ENCODE assay signal across 8 mouse cellular contexts in the genomic region with DNA sequence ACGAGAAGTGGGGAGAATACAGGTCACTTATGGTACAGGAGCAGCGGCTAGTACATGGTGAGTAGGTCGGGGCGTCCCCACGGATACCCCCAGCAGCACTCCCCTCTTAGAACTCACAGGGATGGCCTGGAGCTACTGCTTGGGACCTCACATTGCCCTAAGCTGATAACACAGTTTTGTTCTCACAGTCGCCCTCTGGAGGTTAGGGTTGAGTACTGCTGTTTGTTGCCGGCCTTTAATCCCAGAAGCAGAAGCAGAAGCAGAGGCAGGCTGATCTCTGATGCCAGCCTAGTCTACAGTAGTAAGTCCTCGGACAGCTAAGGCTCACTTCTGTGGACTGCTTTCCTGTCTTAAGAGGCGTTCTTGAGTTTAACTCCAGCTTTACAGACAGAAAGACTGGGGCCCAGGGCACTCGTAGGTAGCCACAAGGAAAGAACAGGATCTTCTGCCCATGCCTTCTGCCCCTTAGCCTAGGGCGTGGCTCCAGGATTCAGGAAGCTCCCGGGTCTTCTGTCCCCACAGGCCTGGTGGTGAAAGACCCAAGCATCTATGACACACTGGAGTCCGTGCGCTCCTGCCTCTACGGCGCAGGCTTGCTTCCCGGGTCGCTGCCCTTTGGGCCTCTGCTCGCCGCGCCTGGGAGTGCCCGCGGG. TPM values are rescaled to one million over a fixed set of nuclear protein-coding genes. Genes with fewer than 3 reads are reported as not detected.
DNase-seq lines count a peak whose midpoint lies in the region; ATAC-seq and TF ChIP-seq lines count a peak whose summit lies in the region.

No protein-coding gene starts in this region.

- no peak overlapping the region for H3K9ac ChIP-seq in MEL (ENCODE audit: control insufficient read depth, low read depth, low read length, poor library complexity, severe bottlenecking)
- H3K9ac ChIP-seq in heart, embryonic 11.5 days (ENCODE audit: low read depth, low read length) = peak overlapping the region; percentile 67
- H3K9ac ChIP-seq in midbrain, embryonic 13.5 days (replicated peaks) = peak overlapping the region; percentile 36; the same call in 1 of the 2 replicates

- H3K4me2 ChIP-seq in heart, embryonic 11.5 days = peak overlapping the region; percentile 65
- peak overlapping the region; percentile 45 for H3K4me2 ChIP-seq in midbrain, embryonic 13.5 days (replicated peaks)

- no peaks in the 10 kb centered on the region for H3K4me1 ChIP-seq in MEL (ENCODE audit: control insufficient read depth in 1 of 2, insufficient read depth in 2 of 2, low read length in 2 of 2)
- peaks cover 11% of the 10 kb centered on the region for H3K4me1 ChIP-seq in heart, embryonic 11.5 days (ENCODE audit: control insufficient read depth, insufficient read depth, low read length)
- peaks cover 18% of the 10 kb centered on the region for H3K4me1 ChIP-seq in midbrain, embryonic 13.5 days (replicated peaks)

- H3K4me3 ChIP-seq in MEL (ENCODE audit: control insufficient read depth in 1 of 2, insufficient read depth in 1 of 2, low read depth in 2 of 2, low read length in 2 of 2) = no peak overlapping the region
- peak overlapping the region; percentile 27 for H3K4me3 ChIP-seq in heart, embryonic 11.5 days (ENCODE audit: low read depth, low read length)
- H3K4me3 ChIP-seq in midbrain, embryonic 13.5 days (replicated peaks) = peak overlapping the region; percentile 24

- peak; percentile 51 to 68 (median 67) for TF ChIP-seq CTCF in MEL (IDR thresholded peaks at IDR 0.05 in 2 of 3, conservative IDR thresholded peaks at IDR 0.05 in 1 of 3; ENCODE audit: control insufficient read depth in 1 of 3, insufficient read depth in 1 of 3, low read depth in 2 of 3, low read length in 3 of 3, poor library complexity in 1 of 3, severe bottlenecking in 1 of 3)

- no peaks in the 10 kb centered on the region for H3K27me3 ChIP-seq in MEL (ENCODE audit: control insufficient read depth in 1 of 2, insufficient read depth in 2 of 2, low read length in 2 of 2)
- peaks cover 6% of the 10 kb centered on the region; the same call in 1 of the 2 replicates for H3K27me3 ChIP-seq in heart, embryonic 11.5 days (ENCODE audit: control insufficient read depth, insufficient read depth, low read length)
- H3K27me3 ChIP-seq in midbrain, embryonic 13.5 days = peaks cover 5% of the 10 kb centered on the region; the same call in 1 of the 2 replicates

- H3K27ac ChIP-seq in MEL (ENCODE audit: control insufficient read depth, low read depth, low read length) = no peak overlapping the region
- no peak overlapping the region for H3K27ac ChIP-seq in heart, embryonic 11.5 days (ENCODE audit: low read depth, low read length)
- H3K27ac ChIP-seq in midbrain, embryonic 13.5 days = no peak overlapping the region

- TF ChIP-seq EP300 in MEL (IDR thresholded peaks at IDR 0.05; ENCODE audit: low read depth in 1 of 2, low read length in 2 of 2) = no peak

- no peaks in the 10 kb centered on the region for H3K79me2 ChIP-seq in MEL (ENCODE audit: control insufficient read depth, insufficient read depth, low read length, poor library complexity)

- no peaks in the 10 kb centered on the region for H3K36me3 ChIP-seq in MEL (ENCODE audit: control insufficient read depth in 1 of 2, insufficient read depth in 2 of 2, low read length in 2 of 2)
- H3K36me3 ChIP-seq in heart, embryonic 11.5 days (ENCODE audit: control insufficient read depth, insufficient read depth, low read length) = peaks cover 11% of the 10 kb centered on the region
- peaks cover 20% of the 10 kb centered on the region for H3K36me3 ChIP-seq in midbrain, embryonic 13.5 days

- TF ChIP-seq RAD21 in MEL (IDR thresholded peaks at IDR 0.05; ENCODE audit: low read depth, low read length) = no peak; the same call in 1 of the 2 replicates

- TF ChIP-seq POLR2A in MEL (IDR thresholded peaks at IDR 0.05; ENCODE audit: control insufficient read depth in 1 of 2, insufficient read depth in 1 of 2, low read depth in 1 of 2, low read length in 2 of 2, poor library complexity in 1 of 2) = no peak

- DNase-seq in cerebellum, adult 11-12 months = peak; percentile 33
- no peak for DNase-seq in cerebellum, postnatal 36 days
- peak; percentile 69 for DNase-seq in MEL (ENCODE audit: low read depth, low spot score)
- peak; percentile 48 for DNase-seq in kidney, postnatal 10 days
- no peak for DNase-seq in urinary bladder, adult 2 months (ENCODE audit: low spot score)
- DNase-seq in right cerebral cortex, adult 18-20 months = no peak

- WGBS in heart, embryonic 11.5 days (ENCODE audit: insufficient replicate concordance) = 67% methylated on average over 23 of the region's 23 CpGs
- WGBS in midbrain, embryonic 13.5 days = 79% methylated on average over 23 of the region's 23 CpGs

- no peak for ATAC-seq in heart, embryonic 11.5 days (replicated peaks; ENCODE audit: insufficient number of reproducible peaks, low FRiP score, low TSS enrichment)
- ATAC-seq in midbrain, embryonic 13.5 days = no peak

- no peaks in the 10 kb centered on the region for H3K9me3 ChIP-seq in MEL (replicated peaks; ENCODE audit: insufficient read depth, low read length)
- H3K9me3 ChIP-seq in heart, embryonic 11.5 days (replicated peaks; ENCODE audit: control insufficient read depth, low read length) = no peaks in the 10 kb centered on the region
- H3K9me3 ChIP-seq in midbrain, embryonic 13.5 days = no peaks in the 10 kb centered on the region

TF ChIP-seq in MEL, 35 proteins besides CTCF, POLR2A, EP300 and RAD21:
- TF ChIP-seq SMC3 (IDR thresholded peaks at IDR 0.05; ENCODE audit: low read depth, low read length) (peak; percentile 55), POLR2AphosphoS5 (IDR thresholded peaks at IDR 0.05; ENCODE audit: borderline replicate concordance, low read depth, low read length) (no peak)

RNA-seq across cellular contexts. Expression of a gene that starts 7.1 kb away (rescaled TPM):
- 3.7 and 4.1 TPM in 2 replicates for total RNA-seq in MEL (2012; rRNA removed)
- polyA plus RNA-seq in MEL (2012; ENCODE audit: insufficient read depth in 1 of 2, insufficient read length in 2 of 2, low read depth in 1 of 2, low replicate concordance in 2 of 2, missing spikeins in 1 of 2) = 1 to 10 TPM in 1 of 2 experiments, not detected in 1; 6.3 TPM
- 4.1 TPM in 2 replicates for polyA plus RNA-seq in heart, embryonic 11.5 days (2014; fragmentation: Nextera tagmentation; extraction: Ambion mirVana)
- 1.7 and 2.4 TPM in 2 replicates for polyA plus RNA-seq in midbrain, embryonic 13.5 days (2015; fragmentation: Nextera tagmentation; extraction: Ambion mirVana)
- polyA plus RNA-seq in urinary bladder, adult 2 months (2012; rRNA removed) = 8.7 and 9.7 TPM in 2 replicates

RNA-seq across cellular contexts. Expression of a gene that starts 22.9 kb away (rescaled TPM):
- total RNA-seq in MEL (2012; rRNA removed) = 1.7 and 2.0 TPM in 2 replicates
- polyA plus RNA-seq in MEL (2012; ENCODE audit: insufficient read depth in 1 of 2, insufficient read length in 2 of 2, low read depth in 1 of 2, low replicate concordance in 2 of 2, missing spikeins in 1 of 2) = 10 to 100 TPM in 1 of 2 experiments, not detected in 1; 12.8 TPM
- 7.5 and 8.1 TPM in 2 replicates for polyA plus RNA-seq in heart, embryonic 11.5 days (2014; fragmentation: Nextera tagmentation; extraction: Ambion mirVana)
- 2.8 and 3.1 TPM in 2 replicates for polyA plus RNA-seq in midbrain, embryonic 13.5 days (2015; fragmentation: Nextera tagmentation; extraction: Ambion mirVana)
- 11.7 and 12.4 TPM in 2 replicates for polyA plus RNA-seq in urinary bladder, adult 2 months (2012; rRNA removed)

RNA-seq across cellular contexts. Expression of a gene that starts 53.0 kb away (rescaled TPM):
- total RNA-seq in MEL (2012; rRNA removed) = 75.5 and 90.3 TPM in 2 replicates
- 10 to 100 TPM in 1 of 2 experiments, not detected in 1; 75.2 TPM for polyA plus RNA-seq in MEL (2012; ENCODE audit: insufficient read depth in 1 of 2, insufficient read length in 2 of 2, low read depth in 1 of 2, low replicate concordance in 2 of 2, missing spikeins in 1 of 2)
- 49.4 and 50.1 TPM in 2 replicates for polyA plus RNA-seq in heart, embryonic 11.5 days (2014; fragmentation: Nextera tagmentation; extraction: Ambion mirVana)
- polyA plus RNA-seq in midbrain, embryonic 13.5 days (2015; fragmentation: Nextera tagmentation; extraction: Ambion mirVana) = 79.1 and 82.8 TPM in 2 replicates
- polyA plus RNA-seq in urinary bladder, adult 2 months (2012; rRNA removed) = 40.5 and 54.0 TPM in 2 replicates

RNA-seq across cellular contexts. Expression of a gene that starts 57.3 kb away (rescaled TPM):
- 9.7 and 10.4 TPM in 2 replicates for total RNA-seq in MEL (2012; rRNA removed)
- polyA plus RNA-seq in MEL (2012; ENCODE audit: insufficient read depth in 1 of 2, insufficient read length in 2 of 2, low read depth in 1 of 2, low replicate concordance in 2 of 2, missing spikeins in 1 of 2) = 10 to 100 TPM in 1 of 2 experiments, not detected in 1; 13.2 TPM
- polyA plus RNA-seq in heart, embryonic 11.5 days (2014; fragmentation: Nextera tagmentation; extraction: Ambion mirVana) = 8.0 and 8.9 TPM in 2 replicates
- polyA plus RNA-seq in midbrain, embryonic 13.5 days (2015; fragmentation: Nextera tagmentation; extraction: Ambion mirVana) = 18.2 and 19.2 TPM in 2 replicates
- 24.8 and 27.1 TPM in 2 replicates for polyA plus RNA-seq in urinary bladder, adult 2 months (2012; rRNA removed)

Comparison
In these comparisons a context has a peak if more than half of its experiments do, and no peak if none do; other contexts are left out.
1. DNase-seq: peak in cerebellum, adult 11-12 months (single experiment), MEL (single experiment) and kidney, postnatal 10 days (single experiment); none in cerebellum, postnatal 36 days (0 of 2), urinary bladder, adult 2 months (single experiment) and right cerebral cortex, adult 18-20 months (single experiment).
2. H3K4me3 ChIP-seq: peak in heart, embryonic 11.5 days (single experiment) and midbrain, embryonic 13.5 days (single experiment); none in MEL (0 of 2).